Mouse (Mus musculus): ENCODE measurements around the gene Gas6. TPM values are rescaled to one million over a fixed set of nuclear protein-coding genes. Genes with fewer than 3 reads are reported as not detected.

The Gas6 gene
- polyA plus RNA-seq, 1 experiment from 2014 or later = 12.5 TPM

DNA sequence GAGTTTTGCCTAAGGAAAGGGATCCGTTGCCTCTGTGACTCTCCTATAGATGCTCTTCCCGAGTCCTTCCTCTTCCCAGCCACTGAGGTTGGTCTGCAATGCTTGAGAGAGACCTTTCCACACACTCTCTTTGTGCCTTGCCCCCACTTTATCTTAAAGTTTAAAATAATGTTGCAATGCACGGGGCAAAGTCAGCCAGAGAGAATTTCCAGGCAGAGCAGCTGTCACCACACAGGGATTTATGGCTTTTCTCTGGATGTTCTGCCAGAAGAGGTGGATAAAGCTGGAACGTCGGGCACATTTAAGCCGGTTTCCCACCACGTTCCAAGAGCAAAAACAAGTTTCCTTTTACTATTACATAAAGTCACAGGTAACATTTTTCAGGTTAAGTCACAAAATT, 27.1 kb upstream of the Gas6 start:
- Histone ChIP-seq H3K36me3 (no peaks in the 10 kb centered on the region), H3K27me3 (no peaks in the 10 kb centered on the region; the same call in 1 of the 2 replicates), H3K4me2 (replicated peaks) (no peak overlapping the region), H3K4me1 (no peaks in the 10 kb centered on the region), H3K9ac (no peak overlapping the region), H3K9me3 (no peaks in the 10 kb centered on the region), H3K27ac (no peak overlapping the region), H3K4me3 (no peak overlapping the region)
- no peak for ATAC-seq (ENCODE audit: insufficient number of reproducible peaks, insufficient read depth, low FRiP score, low TSS enrichment)
- WGBS = 72% methylated on average over 7 of the region's 7 CpGs

DNA sequence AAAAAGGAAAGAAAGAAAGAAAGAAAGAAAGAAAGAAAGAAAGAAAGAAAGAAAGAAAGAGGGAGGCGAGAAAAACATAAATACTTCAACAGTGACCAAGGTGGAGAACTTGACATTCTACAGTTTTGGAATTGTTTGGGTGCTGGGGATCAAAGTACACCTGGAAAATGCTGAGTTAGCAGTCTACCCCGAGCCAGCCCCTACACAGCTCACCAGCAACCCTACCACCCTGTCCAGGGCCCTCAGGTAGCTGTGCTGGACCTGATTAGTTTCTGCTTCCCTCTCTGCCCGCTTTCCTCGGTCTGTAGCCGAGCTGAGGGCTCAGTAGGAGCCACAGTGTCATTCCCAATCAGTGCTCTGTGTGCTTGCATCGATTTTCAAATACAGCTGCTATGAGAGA, 26.1 kb upstream of the Gas6 start:
- H3K9ac ChIP-seq = no peak overlapping the region
- H3K4me2 ChIP-seq (replicated peaks) = no peak overlapping the region
- no peaks in the 10 kb centered on the region for H3K9me3 ChIP-seq

DNA sequence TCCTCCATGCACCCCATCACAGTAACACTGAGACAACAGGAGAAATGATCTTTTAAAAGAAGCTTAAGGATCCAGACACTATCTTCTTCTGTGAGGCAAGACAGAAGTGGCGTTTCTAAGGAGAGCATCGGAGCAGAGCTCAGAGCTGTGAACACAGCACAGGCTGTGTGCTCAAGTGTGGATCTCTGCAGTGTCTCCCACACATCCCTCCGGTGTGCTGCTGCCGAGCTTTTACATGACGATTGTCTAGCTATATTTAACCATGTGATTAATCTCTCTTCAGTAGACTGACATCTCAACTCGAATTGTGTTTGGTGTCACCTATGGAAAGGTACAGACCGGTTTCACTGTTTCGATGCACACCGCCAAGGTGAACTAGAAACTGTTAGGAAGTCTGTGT, 25.2 kb upstream of the Gas6 start:
- no peak for ATAC-seq (ENCODE audit: insufficient number of reproducible peaks, insufficient read depth, low FRiP score, low TSS enrichment)
- Histone ChIP-seq H3K4me3 (no peak overlapping the region), H3K27me3 (no peaks in the 10 kb centered on the region; the same call in 1 of the 2 replicates), H3K4me1 (no peaks in the 10 kb centered on the region), H3K9ac (no peak overlapping the region), H3K27ac (no peak overlapping the region), H3K36me3 (no peaks in the 10 kb centered on the region), H3K4me2 (replicated peaks) (no peak overlapping the region), H3K9me3 (no peaks in the 10 kb centered on the region)
- WGBS = 87% methylated on average over 9 of the region's 9 CpGs

More for the DNA sequence above, 26.1 kb upstream of the Gas6 start:
- H3K4me3 ChIP-seq = no peak overlapping the region
- H3K27me3 ChIP-seq = no peaks in the 10 kb centered on the region; the same call in 1 of the 2 replicates
- no peak overlapping the region for H3K27ac ChIP-seq
- 56% methylated on average over 6 of the region's 6 CpGs for whole genome bisulfite sequencing
- no peak for ATAC-seq (ENCODE audit: insufficient number of reproducible peaks, insufficient read depth, low FRiP score, low TSS enrichment)
- H3K4me1 ChIP-seq = no peaks in the 10 kb centered on the region
- H3K36me3 ChIP-seq = no peaks in the 10 kb centered on the region

DNA sequence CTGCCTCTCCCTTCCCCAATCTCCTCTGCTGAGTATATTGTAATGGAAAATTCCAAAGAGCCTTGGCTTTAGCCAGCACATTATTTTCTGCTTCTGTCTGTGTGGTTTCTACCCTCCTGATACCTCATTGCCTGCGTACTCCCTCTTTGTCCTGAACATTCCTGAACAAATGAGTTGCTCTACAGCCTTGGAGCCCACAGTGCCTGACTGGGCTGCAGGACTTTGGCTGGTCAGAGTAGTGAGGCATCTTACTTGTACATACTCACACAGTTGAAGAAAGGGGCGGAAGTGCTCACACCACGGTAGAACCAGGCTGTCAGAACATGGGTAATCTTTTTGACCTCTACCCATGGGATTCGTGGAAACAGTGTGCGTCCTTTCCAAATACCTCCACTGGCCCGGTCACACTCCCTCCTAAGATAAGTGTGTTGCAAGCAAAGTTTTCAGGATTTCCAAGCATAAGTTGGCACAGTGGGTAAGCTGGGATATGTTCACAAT, 23.0 kb upstream of the Gas6 start:
- Histone ChIP-seq H3K27ac (no peak overlapping the region), H3K4me2 (replicated peaks) (no peak overlapping the region), H3K9me3 (no peaks in the 10 kb centered on the region), H3K36me3 (no peaks in the 10 kb centered on the region), H3K4me1 (no peaks in the 10 kb centered on the region), H3K9ac (no peak overlapping the region), H3K4me3 (no peak overlapping the region), H3K27me3 (no peaks in the 10 kb centered on the region; the same call in 1 of the 2 replicates)
- ATAC-seq (ENCODE audit: insufficient number of reproducible peaks, insufficient read depth, low FRiP score, low TSS enrichment) = no peak
- WGBS = 85% methylated on average over 6 of the region's 6 CpGs

DNA sequence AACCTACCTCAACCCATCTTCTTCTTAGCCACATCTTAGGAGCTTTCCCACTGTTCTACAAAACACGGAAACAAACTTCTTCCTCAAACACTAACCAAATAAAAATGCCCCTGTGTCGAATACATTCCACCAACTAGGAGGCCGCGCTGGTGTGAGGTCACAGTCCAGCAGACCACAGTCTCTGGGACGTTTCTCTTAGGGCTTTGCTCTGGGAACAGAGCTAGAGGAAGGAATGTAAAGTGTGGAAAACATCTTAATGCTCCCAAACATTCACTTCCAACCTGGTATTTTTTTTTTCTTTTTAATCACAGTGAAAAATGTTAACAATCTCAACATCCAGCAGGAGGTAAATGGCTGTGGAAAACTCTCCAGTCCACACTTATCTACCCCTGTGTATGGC, 22.4 kb upstream of the Gas6 start:
- Histone ChIP-seq H3K4me2 (replicated peaks) (no peak overlapping the region), H3K36me3 (no peaks in the 10 kb centered on the region), H3K4me3 (no peak overlapping the region), H3K9ac (no peak overlapping the region), H3K4me1 (no peaks in the 10 kb centered on the region), H3K27ac (no peak overlapping the region), H3K27me3 (no peaks in the 10 kb centered on the region), H3K9me3 (no peaks in the 10 kb centered on the region)
- ATAC-seq (ENCODE audit: insufficient number of reproducible peaks, insufficient read depth, low FRiP score, low TSS enrichment) = no peak
- 78% methylated on average over 5 of the region's 5 CpGs for WGBS

DNA sequence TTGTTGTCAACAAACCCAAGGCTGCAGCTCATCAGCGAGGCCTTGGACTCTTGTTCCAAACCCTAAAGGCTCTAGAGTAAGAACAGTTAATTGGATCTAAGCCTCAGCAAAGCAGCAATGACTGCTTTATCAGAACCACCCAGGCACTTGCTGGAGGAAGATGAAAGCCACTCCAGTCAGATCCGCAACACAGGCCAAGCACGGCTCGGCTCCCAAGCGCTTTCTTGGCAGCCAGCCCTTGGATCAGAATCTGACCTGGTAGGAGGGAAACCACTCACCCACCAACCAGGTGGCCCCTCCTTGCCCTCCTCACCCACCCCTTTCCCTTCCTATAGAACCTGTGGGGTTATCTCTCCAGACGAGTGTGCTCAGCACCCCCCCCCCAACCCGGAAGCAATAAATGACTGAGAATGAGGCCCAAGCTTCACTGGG, 21.7 kb upstream of the Gas6 start:
- Histone ChIP-seq H3K36me3 (no peaks in the 10 kb centered on the region), H3K9me3 (no peaks in the 10 kb centered on the region), H3K9ac (no peak overlapping the region), H3K27me3 (no peaks in the 10 kb centered on the region), H3K4me3 (no peak overlapping the region), H3K4me2 (replicated peaks) (no peak overlapping the region), H3K4me1 (no peaks in the 10 kb centered on the region), H3K27ac (no peak overlapping the region)
- 81% methylated on average over 7 of the region's 7 CpGs for WGBS
- ATAC-seq (ENCODE audit: insufficient number of reproducible peaks, insufficient read depth, low FRiP score, low TSS enrichment) = no peak

DNA sequence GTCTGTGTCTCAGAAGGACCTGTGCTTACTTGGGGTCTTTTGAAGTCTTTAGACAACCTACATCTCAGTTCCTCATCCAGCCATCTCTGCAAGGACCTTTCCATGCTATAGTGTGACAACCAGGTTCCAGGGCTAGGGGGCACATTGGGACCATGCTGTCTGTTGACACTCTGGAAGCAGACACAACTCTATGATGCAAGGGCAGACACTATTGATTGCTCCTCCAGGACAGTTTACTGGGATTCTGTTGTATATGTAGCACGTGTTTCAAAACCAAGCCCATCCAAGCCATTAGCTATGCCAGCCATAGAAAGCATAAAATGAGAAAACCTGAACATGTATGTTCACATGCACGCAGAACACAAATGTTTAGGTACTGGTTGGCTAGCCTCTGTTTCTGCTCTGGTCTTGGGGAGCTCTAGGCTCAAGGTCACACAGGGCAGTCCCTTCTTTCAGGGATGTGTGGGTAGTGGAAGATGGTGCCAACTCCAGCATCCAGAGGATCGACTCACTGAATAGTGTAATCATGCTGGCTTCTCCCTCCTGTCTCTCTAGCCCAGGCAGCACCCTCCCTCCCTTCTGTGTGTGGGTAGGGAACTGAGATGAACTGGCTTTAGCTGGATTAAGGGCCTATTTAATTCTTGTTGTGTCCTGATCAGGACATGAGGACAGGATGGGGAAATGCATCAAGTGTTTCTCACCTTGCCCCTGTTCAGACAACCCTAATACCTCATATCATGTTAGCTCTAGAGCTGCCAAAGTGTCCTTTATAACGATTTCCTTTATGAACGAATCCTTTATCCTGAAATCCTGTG, 19.5 kb upstream of the Gas6 start:
- WGBS = 76% methylated on average over 5 of the region's 5 CpGs
- Histone ChIP-seq H3K4me3 (no peak overlapping the region), H3K27me3 (no peaks in the 10 kb centered on the region), H3K9ac (no peak overlapping the region), H3K27ac (no peak overlapping the region), H3K4me2 (replicated peaks) (no peak overlapping the region), H3K4me1 (no peaks in the 10 kb centered on the region), H3K9me3 (no peaks in the 10 kb centered on the region), H3K36me3 (no peaks in the 10 kb centered on the region)
- no peak for ATAC-seq (ENCODE audit: insufficient number of reproducible peaks, insufficient read depth, low FRiP score, low TSS enrichment)

DNA sequence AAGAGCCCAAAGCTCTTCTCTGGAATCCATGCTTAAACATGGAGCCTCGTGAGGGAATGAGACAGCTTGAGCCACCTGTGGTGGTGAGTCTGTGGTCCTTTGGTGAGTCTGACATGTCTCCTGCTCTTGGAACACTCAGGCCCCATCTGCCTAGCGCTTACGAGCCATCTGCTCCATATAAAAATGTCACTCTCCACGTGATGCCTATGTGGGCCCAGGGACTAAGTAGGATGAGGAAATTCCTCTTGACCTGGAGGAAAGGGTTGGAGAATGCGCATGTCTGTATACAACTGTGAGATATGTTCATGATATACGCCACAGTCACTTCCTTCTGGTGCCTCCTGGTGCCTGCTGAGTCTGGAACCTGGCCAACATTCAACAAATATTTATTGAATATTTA, 18.4 kb upstream of the Gas6 start:
- no peak overlapping the region for H3K27ac ChIP-seq
- H3K9ac ChIP-seq = no peak overlapping the region
- no peak overlapping the region for H3K4me3 ChIP-seq
- H3K36me3 ChIP-seq = no peaks in the 10 kb centered on the region
- H3K4me2 ChIP-seq (replicated peaks) = no peak overlapping the region
- H3K9me3 ChIP-seq = no peaks in the 10 kb centered on the region
- ATAC-seq (ENCODE audit: insufficient number of reproducible peaks, insufficient read depth, low FRiP score, low TSS enrichment) = no peak
- H3K4me1 ChIP-seq = no peaks in the 10 kb centered on the region
- 77% methylated on average over 6 of the region's 6 CpGs for WGBS
- H3K27me3 ChIP-seq = no peaks in the 10 kb centered on the region

DNA sequence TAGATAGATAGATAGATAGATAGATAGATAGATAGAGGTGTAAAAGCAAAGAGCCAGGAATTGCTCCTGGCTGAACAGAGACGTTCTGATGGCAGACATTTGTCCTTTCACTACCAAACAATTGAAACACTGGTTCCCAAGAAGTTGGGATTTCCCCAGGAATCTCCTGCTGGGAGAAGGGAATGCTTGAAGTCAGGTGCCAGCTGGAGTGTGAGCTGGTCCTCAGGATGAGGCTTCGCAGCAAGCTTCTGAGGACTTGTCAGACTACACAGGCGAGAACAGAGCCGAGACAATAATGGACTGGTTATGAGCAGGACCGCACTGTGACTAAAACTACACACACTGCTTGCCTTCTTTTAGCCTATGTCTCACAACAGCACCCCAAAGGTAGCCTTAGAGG, 17.7 kb upstream of the Gas6 start:
- H3K27ac ChIP-seq = no peak overlapping the region
- no peak for ATAC-seq (ENCODE audit: insufficient number of reproducible peaks, insufficient read depth, low FRiP score, low TSS enrichment)
- no peaks in the 10 kb centered on the region for H3K36me3 ChIP-seq
- no peaks in the 10 kb centered on the region for H3K4me1 ChIP-seq
- 77% methylated on average over 5 of the region's 5 CpGs for WGBS
- no peaks in the 10 kb centered on the region for H3K9me3 ChIP-seq
- no peak overlapping the region for H3K4me3 ChIP-seq
- no peak overlapping the region for H3K9ac ChIP-seq
- no peaks in the 10 kb centered on the region for H3K27me3 ChIP-seq
- no peak overlapping the region for H3K4me2 ChIP-seq (replicated peaks)

DNA sequence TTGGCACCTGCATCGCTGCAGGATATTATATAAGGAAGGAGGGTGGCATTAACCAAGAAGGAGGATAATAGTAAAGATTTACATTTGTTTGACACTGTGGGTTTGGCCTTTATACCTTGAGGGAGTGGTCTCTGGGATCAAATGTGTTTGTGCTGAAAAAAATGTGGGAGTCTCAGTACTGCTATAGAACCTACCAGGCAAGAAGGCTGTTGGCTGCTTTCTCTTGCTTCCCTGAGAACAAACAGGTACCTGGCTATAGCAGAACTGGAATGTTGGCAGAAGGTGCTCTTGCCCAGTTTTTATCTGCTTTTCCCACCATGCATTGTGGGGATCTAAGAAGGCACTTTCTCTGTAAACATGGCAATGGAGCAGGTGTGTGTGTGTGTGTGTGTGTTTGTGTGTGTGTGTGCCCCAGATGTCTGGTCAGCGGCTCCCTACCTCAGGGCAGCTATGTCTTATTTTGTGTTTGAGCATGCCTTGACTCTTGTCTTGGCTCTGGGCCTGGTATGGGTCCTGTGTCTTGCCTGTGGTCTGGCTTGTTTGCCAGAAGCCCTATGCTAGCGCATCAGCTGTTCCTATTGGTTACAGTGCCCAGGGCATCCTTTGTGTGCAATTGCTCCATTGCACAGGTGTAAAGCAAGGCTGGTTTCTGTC, 13.1 kb upstream of the Gas6 start:
- Histone ChIP-seq H3K4me2 (replicated peaks) (no peak overlapping the region), H3K9ac (no peak overlapping the region), H3K9me3 (no peaks in the 10 kb centered on the region), H3K27me3 (no peaks in the 10 kb centered on the region), H3K4me1 (no peaks in the 10 kb centered on the region), H3K4me3 (no peak overlapping the region), H3K27ac (no peak overlapping the region), H3K36me3 (no peaks in the 10 kb centered on the region)
- WGBS = 77% methylated on average over 3 of the region's 3 CpGs
- ATAC-seq (ENCODE audit: insufficient number of reproducible peaks, insufficient read depth, low FRiP score, low TSS enrichment) = no peak

DNA sequence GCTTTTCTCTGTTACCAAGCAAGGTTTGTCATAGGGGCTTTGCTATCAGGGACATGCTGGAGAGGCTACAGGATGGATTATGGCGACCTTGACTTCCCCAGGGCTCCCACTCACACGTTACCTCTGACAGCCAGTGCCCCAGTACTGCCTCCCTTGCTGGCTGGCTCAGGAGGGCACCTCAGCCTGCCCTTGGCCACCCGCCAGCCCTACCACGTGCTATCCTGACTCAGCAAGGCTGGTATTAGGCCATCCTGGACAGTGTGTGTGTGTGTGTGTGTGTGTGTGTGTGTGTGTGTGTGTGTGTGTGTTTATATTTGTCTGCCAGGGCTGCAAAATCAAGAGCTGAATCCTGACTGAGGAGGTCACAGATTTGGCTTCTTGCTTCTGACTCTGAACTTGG, 12.6 kb upstream of the Gas6 start:
- 49% methylated on average over 4 of the region's 4 CpGs for WGBS
- no peak overlapping the region for H3K9ac ChIP-seq
- no peak overlapping the region for H3K4me2 ChIP-seq (replicated peaks)
- H3K9me3 ChIP-seq = no peaks in the 10 kb centered on the region
- no peaks in the 10 kb centered on the region for H3K27me3 ChIP-seq
- H3K4me1 ChIP-seq = no peaks in the 10 kb centered on the region
- no peak overlapping the region for H3K27ac ChIP-seq
- no peak for ATAC-seq (ENCODE audit: insufficient number of reproducible peaks, insufficient read depth, low FRiP score, low TSS enrichment)
- H3K4me3 ChIP-seq = no peak overlapping the region
- no peaks in the 10 kb centered on the region for H3K36me3 ChIP-seq
